Mouse (Mus musculus) heart, embryonic 15.5 days (tissue): ENCODE data around the gene Esyt2. TPM values are rescaled to one million over a fixed set of nuclear protein-coding genes. Genes with fewer than 3 reads are reported as not detected.

Experiments used
- ATAC-seq: fragments of 200-750 bp; cut with Nextera tagmentation; replicated peaks from 2 replicates; pipeline ENCODE4 v1.8.0; 2017; ENCODE audit warnings: low read depth, moderate TSS enrichment; ENCODE audit not compliant: insufficient number of reproducible peaks, insufficient read depth, low FRiP score
- H3K27ac ChIP-seq: fragments of 300-500 bp; sonication (generic); 2 replicates; pipeline ENCODE4 v1.5.1; 2015; ENCODE audit warnings: mild to moderate bottlenecking, inconsistent platforms
- H3K27me3 ChIP-seq: fragments of 300-500 bp; sonication (generic); 2 replicates; pipeline ENCODE4 v1.6.1; 2015; ENCODE audit warnings: inconsistent platforms
- H3K36me3 ChIP-seq: fragments of 300-500 bp; sonication (generic); 2 replicates; pipeline ENCODE4 v1.6.1; 2015; ENCODE audit warnings: mild to moderate bottlenecking, inconsistent platforms
- H3K4me1 ChIP-seq: fragments of 300-500 bp; sonication (generic); replicated peaks from 2 replicates; pipeline ENCODE4 v1.6.1; 2015; ENCODE audit warnings: inconsistent platforms
- H3K4me2 ChIP-seq: fragments of 300-500 bp; sonication (generic); 2 replicates; pipeline ENCODE4 v1.6.1; 2015; ENCODE audit warnings: inconsistent platforms, mild to moderate bottlenecking, moderate library complexity
- H3K4me3 ChIP-seq: fragments of 300-500 bp; sonication (generic); 2 replicates; pipeline ENCODE4 v1.5.1; 2015; ENCODE audit warnings: mild to moderate bottlenecking, inconsistent platforms
- H3K9ac ChIP-seq: fragments of 300-500 bp; sonication (generic); 2 replicates; pipeline ENCODE4 v1.6.1; 2015; ENCODE audit warnings: mild to moderate bottlenecking, inconsistent platforms
- H3K9me3 ChIP-seq: fragments of 300-500 bp; sonication (generic); replicated peaks from 2 replicates; pipeline ENCODE4 v1.6.1; 2016; ENCODE audit warnings: inconsistent platforms
- WGBS: fragments of 180-500 bp; shearing (Covaris S2); methylation state at CpG from one replicate; pipeline ENCODE4 v1.1.7; 2015; ENCODE audit warnings: mixed read lengths; 5-methylcytosine and 5-hydroxymethylcytosine counted together
- polyA plus RNA-seq: library from polyadenylated mRNA; unstranded; fragments of >200 nt; fragmentation: Nextera tagmentation; extraction: Ambion mirVana; gene quantifications from 2 replicates; pipeline ENCODE4 v1.2.1, GENCODE M21; 2015

Esyt2 gene
- polyA plus RNA-seq, 1 experiment from 2014 or later = 10.0 TPM

DNA sequence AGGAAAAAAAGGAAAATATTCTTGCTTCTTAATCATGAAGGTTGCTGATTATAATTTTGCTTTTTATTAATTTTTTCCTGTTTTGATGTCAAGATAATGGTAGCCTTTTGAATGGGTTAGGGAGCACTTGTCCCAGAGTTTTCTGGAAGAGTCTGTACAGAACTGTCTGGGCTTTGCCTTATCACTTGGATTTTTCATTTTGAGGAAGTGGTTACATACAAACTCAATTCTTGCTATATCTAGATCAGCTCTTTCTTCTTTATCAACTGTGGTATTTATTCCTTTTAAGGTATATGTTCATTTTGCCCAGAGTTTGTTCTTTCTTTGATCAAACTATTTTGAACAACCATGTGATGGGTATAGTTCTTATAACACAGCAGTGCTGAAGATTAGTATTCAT is 81.1 kb downstream of the Esyt2 start:
- Histone ChIP-seq H3K4me2 (no peak overlapping the region), H3K9me3 (no peaks in the 10 kb centered on the region), H3K9ac (no peak overlapping the region), H3K27ac (no peak overlapping the region), H3K27me3 (no peaks in the 10 kb centered on the region), H3K4me3 (no peak overlapping the region), H3K36me3 (peaks cover 38% of the 10 kb centered on the region), H3K4me1 (no peaks in the 10 kb centered on the region)
- ATAC-seq = no peak

DNA sequence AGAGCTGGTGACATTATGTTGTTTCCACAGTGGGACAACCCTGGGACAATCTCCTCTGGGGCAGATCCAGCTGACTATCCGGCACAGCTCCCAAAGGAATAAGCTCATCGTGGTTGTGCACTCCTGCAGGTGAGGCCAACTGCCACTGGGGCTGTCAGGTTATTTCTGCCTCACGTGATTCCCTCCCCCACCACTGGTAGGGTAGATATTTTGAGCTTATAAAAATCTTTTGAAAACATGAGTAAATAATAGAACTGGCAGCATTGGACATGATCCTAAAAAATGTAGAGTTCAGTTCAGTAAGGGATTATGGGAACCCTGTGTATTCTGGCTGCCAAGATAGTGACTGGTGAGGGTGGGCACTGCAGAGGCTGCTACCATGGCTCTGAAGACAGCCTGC is 85.9 kb downstream of the Esyt2 start:
- Histone ChIP-seq H3K4me3 (no peak overlapping the region), H3K4me1 (no peaks in the 10 kb centered on the region), H3K27me3 (no peaks in the 10 kb centered on the region), H3K4me2 (no peak overlapping the region), H3K9ac (no peak overlapping the region), H3K36me3 (peaks cover 36% of the 10 kb centered on the region), H3K27ac (no peak overlapping the region), H3K9me3 (no peaks in the 10 kb centered on the region)
- ATAC-seq = no peak
- WGBS = 86% methylated on average over 3 of the region's 3 CpGs

DNA sequence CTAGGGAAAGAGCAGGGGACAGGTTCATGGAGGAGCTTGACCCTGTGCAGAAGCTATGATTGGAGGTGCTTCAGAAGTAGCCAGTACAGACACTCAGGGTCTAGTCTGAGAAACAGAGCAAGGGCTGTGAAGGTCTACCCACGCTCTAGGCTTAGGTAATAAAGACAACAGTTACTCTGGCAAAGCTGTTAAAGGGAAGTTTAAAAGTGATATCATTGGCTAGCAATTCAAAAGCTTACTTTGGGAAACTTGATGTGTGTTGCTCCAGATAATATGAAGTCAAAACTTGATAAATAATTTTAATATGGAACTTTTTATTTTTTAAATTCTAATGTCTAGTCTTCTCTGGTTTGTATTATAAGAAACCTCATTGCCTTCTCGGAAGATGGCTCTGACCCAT is 86.3 kb downstream of the Esyt2 start:
- Histone ChIP-seq H3K9me3 (no peaks in the 10 kb centered on the region), H3K9ac (no peak overlapping the region), H3K27ac (no peak overlapping the region), H3K4me3 (no peak overlapping the region), H3K36me3 (peaks cover 36% of the 10 kb centered on the region), H3K4me1 (no peaks in the 10 kb centered on the region), H3K4me2 (no peak overlapping the region), H3K27me3 (no peaks in the 10 kb centered on the region)
- ATAC-seq = no peak
- 87% methylated on average over 2 of the region's 2 CpGs for WGBS

DNA sequence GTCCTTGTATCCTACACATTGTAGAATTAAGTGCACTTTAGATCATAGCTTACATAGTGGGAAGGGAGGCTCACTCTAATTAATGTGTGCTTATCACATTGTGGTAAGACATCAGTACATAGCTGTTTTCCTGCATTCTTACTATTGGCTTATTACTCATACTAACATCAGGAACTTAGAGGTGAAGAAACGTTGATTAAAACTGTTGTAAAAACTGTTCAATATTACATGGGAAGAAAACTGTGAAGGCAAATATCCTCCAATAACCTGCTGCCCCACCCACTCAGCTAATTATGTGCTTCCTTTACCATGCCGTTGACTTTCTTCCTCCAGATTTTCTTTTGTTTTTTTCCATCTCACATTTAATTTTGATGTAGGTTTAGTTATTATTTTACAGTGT is 87.9 kb downstream of the Esyt2 start:
- Histone ChIP-seq H3K27me3 (no peaks in the 10 kb centered on the region), H3K27ac (no peak overlapping the region), H3K4me2 (no peak overlapping the region), H3K36me3 (peaks cover 37% of the 10 kb centered on the region), H3K9me3 (no peaks in the 10 kb centered on the region), H3K4me1 (no peaks in the 10 kb centered on the region), H3K4me3 (no peak overlapping the region), H3K9ac (no peak overlapping the region)
- ATAC-seq = no peak
- 88% methylated on average over 2 of the region's 2 CpGs for WGBS

DNA sequence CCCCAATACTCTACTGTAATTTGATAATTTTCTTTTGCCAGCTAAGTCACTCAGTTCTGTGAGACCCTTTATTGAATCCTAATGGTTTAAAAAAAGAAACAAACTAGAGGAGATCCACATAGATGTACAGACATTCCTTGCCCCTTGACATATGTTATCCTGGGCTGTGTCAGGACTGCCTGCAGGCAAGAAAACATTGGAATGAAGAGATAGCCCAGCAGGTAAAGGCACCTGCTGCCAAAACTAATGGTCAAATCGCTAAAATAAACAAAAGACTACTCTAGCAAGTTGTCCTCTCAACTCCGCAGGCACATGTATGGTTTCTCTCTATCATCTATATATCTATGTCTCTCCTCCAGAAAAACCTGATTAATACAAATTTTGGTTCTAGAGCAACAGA is 102.1 kb downstream of the Esyt2 start:
- WGBS = 83% methylated on average over 2 of the region's 2 CpGs
- Histone ChIP-seq H3K4me1 (no peaks in the 10 kb centered on the region), H3K9me3 (no peaks in the 10 kb centered on the region), H3K4me3 (no peak overlapping the region), H3K27ac (no peak overlapping the region), H3K27me3 (no peaks in the 10 kb centered on the region), H3K9ac (no peak overlapping the region), H3K4me2 (no peak overlapping the region), H3K36me3 (peaks cover 6% of the 10 kb centered on the region)
- ATAC-seq = no peak

DNA sequence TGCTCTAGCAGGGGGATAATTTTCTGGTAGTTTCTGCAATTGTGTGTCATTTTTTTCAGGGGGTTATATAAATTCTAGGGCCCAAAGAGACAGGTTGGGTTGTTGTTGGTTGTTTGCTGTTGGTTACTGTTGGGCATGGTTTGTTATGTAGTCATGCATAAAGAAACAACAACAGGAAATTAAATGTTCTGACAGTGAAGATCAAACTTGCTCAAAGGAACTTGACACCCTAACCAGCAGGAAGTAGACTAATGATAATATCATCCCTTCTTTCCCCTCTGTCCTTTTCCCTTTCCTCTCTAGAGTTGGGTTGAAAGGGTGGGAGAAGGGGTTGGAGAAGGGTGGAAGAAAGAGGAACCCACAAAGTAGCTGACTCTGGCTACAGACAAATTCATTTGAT is 103.0 kb downstream of the Esyt2 start:
- H3K27me3 ChIP-seq = no peaks in the 10 kb centered on the region
- no peak overlapping the region for H3K4me3 ChIP-seq
- no peak overlapping the region for H3K27ac ChIP-seq
- ATAC-seq = no peak
- no peaks in the 10 kb centered on the region for H3K9me3 ChIP-seq
- no peak overlapping the region for H3K4me2 ChIP-seq
- no peak overlapping the region for H3K9ac ChIP-seq
- peaks cover 6% of the 10 kb centered on the region for H3K36me3 ChIP-seq
- no peaks in the 10 kb centered on the region for H3K4me1 ChIP-seq

DNA sequence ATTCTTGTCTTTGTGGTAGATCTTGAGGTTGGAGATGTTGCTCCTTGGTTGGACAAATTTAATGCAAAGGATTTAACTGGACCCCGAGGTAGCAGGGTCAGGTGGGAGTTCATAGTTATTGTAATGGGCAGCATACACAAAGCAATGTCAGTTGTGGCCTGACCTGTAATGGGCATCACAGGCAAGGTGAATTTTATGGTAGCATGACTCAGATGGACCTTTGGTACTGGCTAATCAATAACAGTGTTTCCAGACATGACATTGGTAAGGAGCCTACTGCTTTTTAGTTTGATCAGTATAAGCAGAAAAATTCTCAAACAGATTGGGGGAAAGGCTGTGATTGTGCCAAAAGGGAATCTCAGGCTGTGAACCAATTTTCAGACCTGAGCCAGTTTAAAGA is 105.8 kb downstream of the Esyt2 start:
- Histone ChIP-seq H3K27me3 (no peaks in the 10 kb centered on the region), H3K27ac (no peak overlapping the region), H3K36me3 (no peaks in the 10 kb centered on the region), H3K4me3 (no peak overlapping the region), H3K4me2 (no peak overlapping the region), H3K9me3 (no peaks in the 10 kb centered on the region), H3K9ac (no peak overlapping the region), H3K4me1 (no peaks in the 10 kb centered on the region)
- 67% methylated on average over 1 of the region's 1 CpGs for WGBS
- no peak for ATAC-seq

DNA sequence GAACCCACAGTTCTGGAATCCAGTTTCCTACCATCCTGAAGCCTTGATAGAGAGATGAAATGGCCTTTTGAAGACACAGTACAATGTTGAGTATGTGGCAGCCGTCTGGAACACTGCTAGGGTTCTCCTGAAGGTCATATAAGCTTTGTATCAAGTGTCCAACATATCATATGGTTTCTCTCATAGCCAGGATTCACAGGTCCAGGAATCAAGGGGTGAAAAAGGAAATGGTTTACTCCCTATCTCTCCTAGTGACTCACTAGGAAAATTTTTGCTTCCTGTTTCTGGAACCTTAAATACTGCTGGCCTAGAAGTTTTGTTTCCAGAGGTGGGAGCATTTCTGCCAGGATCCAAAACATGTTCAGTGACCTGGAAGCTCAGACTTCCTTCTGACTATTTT is 108.9 kb downstream of the Esyt2 start:
- peak overlapping the region; percentile 60 for H3K27ac ChIP-seq
- no peaks in the 10 kb centered on the region for H3K4me1 ChIP-seq
- H3K4me2 ChIP-seq = no peak overlapping the region
- no peaks in the 10 kb centered on the region for H3K36me3 ChIP-seq
- 20% methylated on average over 1 of the region's 1 CpGs for WGBS
- H3K9me3 ChIP-seq = no peaks in the 10 kb centered on the region
- no peak overlapping the region for H3K9ac ChIP-seq
- no peak overlapping the region for H3K4me3 ChIP-seq
- no peak for ATAC-seq
- no peaks in the 10 kb centered on the region for H3K27me3 ChIP-seq

DNA sequence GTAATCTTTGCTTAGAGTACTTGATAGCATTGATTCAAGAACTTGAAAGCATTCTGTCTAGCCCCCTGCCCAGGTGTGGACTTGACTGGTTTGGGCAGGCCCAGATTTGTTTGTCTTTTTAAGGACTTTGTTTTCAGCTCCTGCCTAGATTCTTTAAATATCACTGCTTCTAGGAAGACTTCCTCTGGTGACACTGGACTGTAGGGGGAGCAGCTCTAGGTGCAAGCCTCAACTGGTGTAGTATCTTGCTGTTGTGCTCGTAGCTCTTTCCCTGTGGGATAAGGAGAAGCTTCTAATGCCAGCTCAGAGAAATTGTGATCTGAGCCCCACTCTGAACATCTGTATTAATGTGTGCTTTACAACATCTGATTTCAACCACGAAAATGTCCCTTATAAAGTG is 113.3 kb downstream of the Esyt2 start:
- WGBS = 68% methylated on average over 2 of the region's 2 CpGs
- Histone ChIP-seq H3K36me3 (no peaks in the 10 kb centered on the region), H3K27ac (no peak overlapping the region), H3K9ac (no peak overlapping the region), H3K27me3 (no peaks in the 10 kb centered on the region), H3K9me3 (no peaks in the 10 kb centered on the region), H3K4me3 (no peak overlapping the region), H3K4me1 (no peaks in the 10 kb centered on the region), H3K4me2 (no peak overlapping the region)
- no peak for ATAC-seq

DNA sequence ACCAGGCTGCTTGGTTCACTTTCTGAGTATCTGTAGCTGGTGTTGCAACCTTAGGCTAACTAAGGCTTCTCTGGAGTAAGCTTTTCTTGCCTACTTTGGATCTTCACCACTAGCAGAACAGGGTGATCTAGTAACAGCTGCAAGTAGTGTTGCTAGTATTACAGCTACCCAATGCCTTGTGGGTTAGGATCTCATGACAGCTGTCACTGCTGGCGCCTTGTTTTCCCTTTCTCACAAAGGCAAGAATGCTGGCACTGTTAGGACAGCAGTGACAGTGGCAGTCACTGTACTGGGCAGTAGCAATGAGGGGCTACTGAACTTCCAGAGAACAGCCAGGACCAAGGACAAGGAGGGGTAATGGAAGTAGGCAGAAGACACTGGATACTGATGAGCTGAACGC is 114.3 kb downstream of the Esyt2 start:
- no peaks in the 10 kb centered on the region for H3K9me3 ChIP-seq
- no peak overlapping the region for H3K4me2 ChIP-seq
- H3K36me3 ChIP-seq = no peaks in the 10 kb centered on the region
- H3K27ac ChIP-seq = no peak overlapping the region
- no peak overlapping the region for H3K4me3 ChIP-seq
- no peak overlapping the region for H3K9ac ChIP-seq
- H3K27me3 ChIP-seq = no peaks in the 10 kb centered on the region
- ATAC-seq = no peak
- H3K4me1 ChIP-seq = no peaks in the 10 kb centered on the region
- WGBS = 81% methylated on average over 2 of the region's 2 CpGs

DNA sequence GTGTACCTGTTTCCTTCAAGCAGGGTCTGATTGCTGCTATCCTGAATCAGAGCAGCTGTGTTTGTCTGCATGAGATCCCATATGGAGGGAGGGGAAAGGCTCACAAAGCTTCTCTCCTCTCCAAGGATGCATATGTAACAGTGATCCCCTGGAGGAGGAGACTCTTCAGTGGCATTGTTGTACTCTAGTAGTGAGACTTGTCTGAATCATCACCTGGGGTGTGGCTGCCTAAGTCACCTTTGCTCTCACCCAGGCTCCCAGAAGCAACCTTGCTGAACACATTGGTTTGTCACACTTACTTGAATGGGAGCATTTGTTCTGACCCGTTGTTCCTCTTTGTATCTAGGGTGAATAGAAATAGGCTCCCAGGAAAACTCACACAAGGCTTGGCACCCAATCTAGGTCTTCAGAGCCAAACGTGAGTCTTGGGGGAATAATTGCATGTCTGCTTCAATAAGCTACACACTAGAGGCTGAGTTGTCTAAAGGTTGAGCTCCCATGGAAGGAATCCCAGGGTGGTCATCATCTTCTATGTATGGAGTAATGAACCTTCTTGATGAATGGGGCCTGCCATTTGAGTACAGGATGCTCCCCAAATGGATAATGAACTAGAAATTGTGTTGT is 115.2 kb downstream of the Esyt2 start:
- H3K36me3 ChIP-seq = no peaks in the 10 kb centered on the region
- H3K9ac ChIP-seq = no peak overlapping the region
- no peak overlapping the region for H3K4me2 ChIP-seq
- H3K4me1 ChIP-seq = no peaks in the 10 kb centered on the region
- no peak overlapping the region for H3K27ac ChIP-seq
- no peaks in the 10 kb centered on the region for H3K27me3 ChIP-seq
- no peaks in the 10 kb centered on the region for H3K9me3 ChIP-seq
- no peak for ATAC-seq
- no peak overlapping the region for H3K4me3 ChIP-seq
- WGBS = 74% methylated on average over 2 of the region's 2 CpGs

DNA sequence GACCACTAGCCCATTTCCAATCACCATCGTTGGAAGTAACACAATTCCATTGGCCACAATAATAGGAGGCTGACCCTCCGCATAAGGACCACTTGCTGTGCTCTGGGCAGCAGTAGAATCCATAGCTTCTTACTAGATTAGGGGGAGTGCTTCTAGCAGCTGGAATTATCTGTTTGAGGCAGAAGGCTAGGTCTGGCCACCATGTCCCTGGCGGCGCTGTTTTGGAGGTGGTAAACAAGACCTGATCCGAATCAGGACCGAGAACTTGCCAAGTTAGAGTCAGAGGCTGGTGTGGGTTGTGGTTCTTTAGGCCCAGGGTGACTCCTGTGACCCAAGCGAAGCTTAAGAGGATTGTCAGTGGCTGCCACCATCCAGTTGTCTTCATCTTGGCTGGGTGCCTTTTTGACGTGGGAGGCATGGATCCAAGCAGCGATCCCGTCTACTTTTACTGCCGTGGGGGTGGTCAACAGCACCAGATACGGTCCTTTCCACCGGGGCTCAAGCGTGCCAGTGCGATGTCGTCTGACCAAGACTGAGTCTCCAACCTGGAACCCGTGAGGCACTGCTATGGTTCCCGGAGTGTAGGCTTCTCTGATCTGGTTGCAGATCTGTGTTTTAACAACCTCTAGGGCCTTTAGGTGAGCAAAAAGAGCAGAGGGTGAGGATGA is 123.2 kb downstream of the Esyt2 start:
- ATAC-seq = no peak
- Histone ChIP-seq H3K9me3 (no peaks in the 10 kb centered on the region), H3K27me3 (no peaks in the 10 kb centered on the region), H3K4me1 (peaks cover 15% of the 10 kb centered on the region), H3K27ac (0 out of 2 replicates have a peak overlapping the region, but pooled peaks have one; percentile 63), H3K36me3 (peaks cover 8% of the 10 kb centered on the region; the same call in 1 of the 2 replicates), H3K4me2 (peak overlapping the region; percentile 94), H3K4me3 (peak overlapping the region; percentile 95), H3K9ac (0 out of 2 replicates have a peak overlapping the region, but pooled peaks have one; percentile 51)
- 96% methylated on average over 18 of the region's 18 CpGs for WGBS
